ENCODE assay signal across 8 mouse cellular contexts in the genomic region with DNA sequence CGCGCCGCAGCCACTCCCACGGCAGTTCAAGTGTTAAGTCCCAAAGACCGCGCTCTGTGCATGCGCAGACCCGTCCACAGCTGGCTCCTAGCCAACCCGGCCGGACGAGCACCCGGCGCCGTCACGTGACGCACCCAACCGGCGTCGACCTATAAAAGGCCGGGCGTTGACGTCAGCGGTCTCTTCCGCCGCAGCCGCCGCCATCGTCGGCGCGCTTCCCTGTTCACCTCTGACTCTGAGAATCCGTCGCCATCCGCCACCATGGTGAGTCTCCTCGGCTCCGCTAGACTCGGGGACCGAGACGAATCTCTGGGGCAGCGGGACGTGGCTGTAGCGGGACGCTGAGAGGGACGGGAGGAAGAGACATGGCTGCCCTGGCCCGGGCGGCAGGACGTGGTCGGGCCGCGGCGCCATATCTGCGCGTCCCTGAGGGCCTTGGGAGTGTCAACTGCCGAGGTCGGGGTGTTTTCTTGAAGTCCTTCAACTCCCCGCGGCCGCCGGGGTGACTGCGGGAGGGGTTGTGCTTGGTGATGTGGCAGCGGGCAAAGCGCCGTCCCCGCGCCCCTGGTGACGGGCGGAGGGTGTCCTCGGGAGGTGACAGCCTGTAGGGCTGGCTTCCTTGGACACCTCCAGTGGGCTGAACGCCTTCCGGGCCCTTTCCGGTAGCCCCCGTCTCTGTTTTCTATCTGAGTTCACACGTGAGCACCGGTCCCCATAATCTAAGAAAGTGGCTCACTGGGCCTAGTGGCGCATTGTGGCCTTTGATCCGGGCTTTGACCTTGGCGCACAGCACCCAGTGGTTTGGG. TPM values are rescaled to one million over a fixed set of nuclear protein-coding genes. Genes with fewer than 3 reads are reported as not detected.
A peak's percentile ranks its signal among the peaks of the same experiment; 100 is the strongest.
DNase-seq lines count a peak whose midpoint lies in the region; ATAC-seq and TF ChIP-seq lines count a peak whose summit lies in the region.

TSS of gene Eef2 (plus strand) at position 166 of the 806 bp plus-strand sequence.

- H3K27me3 ChIP-seq in Patski, result no peaks in the 10 kb centered on the region
- no peaks in the 10 kb centered on the region for H3K27me3 ChIP-seq in hindbrain, embryonic 12.5 days

- peaks cover 48% of the 10 kb centered on the region for H3K4me1 ChIP-seq in hindbrain, embryonic 12.5 days

- no peak for TF ChIP-seq CTCF in Patski (IDR thresholded peaks at IDR 0.05)

- peak within 1 kb of the TSS; percentile 99 for H3K9ac ChIP-seq in hindbrain, embryonic 12.5 days

- peak; percentile 23 for ATAC-seq in Patski
- ATAC-seq in hindbrain, embryonic 12.5 days (ENCODE audit: low FRiP score), result peak; percentile 75

- peak within 1 kb of the TSS; percentile 97 for H3K27ac ChIP-seq in hindbrain, embryonic 12.5 days

- H3K4me3 ChIP-seq in hindbrain, embryonic 12.5 days, result peak within 1 kb of the TSS; percentile 98

- peaks cover 44% of the 10 kb centered on the region for H3K36me3 ChIP-seq in hindbrain, embryonic 12.5 days

- POLR2A ChIA-PET in Patski (lab: Charles Lee), result interaction anchor here (0.6 to 1.2 kb wide), 4 partner anchors 9 to 48 kb away, joined by 3 read pairs; no protein-coding TSS in a partner anchor

- peak within 1 kb of the TSS; percentile 99 for H3K4me2 ChIP-seq in hindbrain, embryonic 12.5 days (replicated peaks)

- WGBS in hindbrain, embryonic 12.5 days, result under 1% methylated on average over 77 of the region's 77 CpGs

- in situ Hi-C loops in Patski (cut with MboI; ENCODE audit: low pct_unique_long_range_greater_than_20kb), result loop anchor here (5.0 to 10.0 kb wide), 3 partner anchors 102 to 252 kb away; partner anchors contain the start of gene Thop1

- DNase-seq in Patski (ENCODE audit: low read depth, low spot score), result no peak
- peak; percentile 100 for DNase-seq in cerebellum, postnatal 10 days
- peak; percentile 96 to 99 for DNase-seq in frontal cortex, postnatal 14 days (ENCODE audit: low spot score in 2 of 2)
- peak; percentile 99 for DNase-seq in layer of hippocampus, postnatal 14 days (ENCODE audit: low spot score in 2 of 2)
- peak; percentile 99 for DNase-seq in lung, postnatal 10 days
- peak; percentile 99 for DNase-seq in ovary, postnatal 14 days (ENCODE audit: low spot score)
- peak; percentile 97 to 98 for DNase-seq in thymus, postnatal 10 days (ENCODE audit: low spot score in 2 of 2)

- CTCF ChIA-PET in Patski (lab: Charles Lee), result interaction anchor here (0.7 to 1.5 kb wide), 2 partner anchors 58 to 181 kb away, joined by 3 read pairs; no protein-coding TSS in a partner anchor

- H3K9me3 ChIP-seq in hindbrain, embryonic 12.5 days (replicated peaks), result no peaks in the 10 kb centered on the region

RNA-seq across cellular contexts. Expression of gene Eef2, which starts in this region (rescaled TPM):
- polyA plus RNA-seq in Patski (2021), result 1,798 TPM
- polyA plus RNA-seq in hindbrain, embryonic 12.5 days (2016; fragmentation: Nextera tagmentation; extraction: Ambion mirVana), result 539 TPM in 2 replicates
- total RNA-seq in layer of hippocampus, postnatal 14 days (2021), result 1,000 to 10,000 TPM; 1,016 to 1,032 TPM
